Mouse (Mus musculus) liver, postnatal 0 days (tissue): ENCODE results near the gene 2010111I01Rik.

Experiments
- CTCF ChIP-seq: sonication (generic); IDR thresholded peaks from 2 replicates; pipeline ENCODE4 v1.5.1; 2016; ENCODE audit warnings: antibody characterized with exemption, low read depth
- EP300 ChIP-seq: IDR thresholded peaks from 2 replicates; pipeline ENCODE4 v1.6.1; 2016; ENCODE audit warnings: antibody characterized with exemption, low read depth, mild to moderate bottlenecking

GRCm38 (mm10) chr13:62922645-62923044 lies 42.0 kb upstream of the 2010111I01Rik start:
- TF ChIP-seq CTCF (no peak), EP300 (no peak)
